Mouse (Mus musculus): ENCODE results near the gene Col6a6.

Gene Col6a6

GRCm38 (mm10) chr9:105739446-105739845, 88.5 kb downstream of the Col6a6 start:
- DNase-seq (ENCODE audit: extremely low spot score, low spot score), result no peak

GRCm38 (mm10) chr9:105737448-105737847, 90.5 kb downstream of the Col6a6 start:
- no peak for DNase-seq (ENCODE audit: extremely low spot score, low spot score)

GRCm38 (mm10) chr9:105735195-105735594, 92.8 kb downstream of the Col6a6 start:
- DNase-seq (ENCODE audit: extremely low spot score, low spot score), result no peak

- DNase-seq (ENCODE audit: extremely low spot score, low spot score), result no peak
Observed at GRCm38 (mm10) chr9:105734651-105735050, 93.3 kb downstream of the Col6a6 start.

- no peak for DNase-seq (ENCODE audit: extremely low spot score, low spot score)
Observed at GRCm38 (mm10) chr9:105731976-105732375, 96.0 kb downstream of the Col6a6 start.

GRCm38 (mm10) chr9:105720430-105720829, 107.5 kb downstream of the Col6a6 start:
- no peak for DNase-seq (ENCODE audit: extremely low spot score, low spot score)

- DNase-seq (ENCODE audit: extremely low spot score, low spot score), result no peak
Observed at GRCm38 (mm10) chr9:105719851-105720395, 108.0 kb downstream of the Col6a6 start.

- DNase-seq (ENCODE audit: extremely low spot score, low spot score), result no peak
Observed at GRCm38 (mm10) chr9:105719367-105719766, 108.6 kb downstream of the Col6a6 start.

GRCm38 (mm10) chr9:105712049-105712448, 115.9 kb downstream of the Col6a6 start:
- no peak for DNase-seq (ENCODE audit: extremely low spot score, low spot score)

GRCm38 (mm10) chr9:105705011-105705410, 122.9 kb downstream of the Col6a6 start:
- DNase-seq (ENCODE audit: extremely low spot score, low spot score), result no peak

GRCm38 (mm10) chr9:105704226-105704932, 123.6 kb downstream of the Col6a6 start:
- no peak for DNase-seq (ENCODE audit: extremely low spot score, low spot score)

GRCm38 (mm10) chr9:105701966-105702365, 126.0 kb downstream of the Col6a6 start:
- no peak for DNase-seq (ENCODE audit: extremely low spot score, low spot score)

- DNase-seq (ENCODE audit: extremely low spot score, low spot score), result no peak
Observed at GRCm38 (mm10) chr9:105700702-105701101, 127.3 kb downstream of the Col6a6 start.

- no peak for DNase-seq (ENCODE audit: extremely low spot score, low spot score)
Observed at GRCm38 (mm10) chr9:105697764-105698396, 130.1 kb downstream of the Col6a6 start.

- no peak for DNase-seq (ENCODE audit: extremely low spot score, low spot score)
Observed at GRCm38 (mm10) chr9:105696818-105697564, 131.0 kb downstream of the Col6a6 start.

GRCm38 (mm10) chr9:105693854-105694253, 134.1 kb downstream of the Col6a6 start:
- peak; percentile 88 for DNase-seq (ENCODE audit: extremely low spot score, low spot score)

- DNase-seq (ENCODE audit: extremely low spot score, low spot score), result no peak
Observed at GRCm38 (mm10) chr9:105693056-105693455, 134.9 kb downstream of the Col6a6 start.

- DNase-seq (ENCODE audit: extremely low spot score, low spot score), result no peak
Observed at GRCm38 (mm10) chr9:105692472-105692871, 135.5 kb downstream of the Col6a6 start.

- DNase-seq (ENCODE audit: extremely low spot score, low spot score), result no peak
Observed at GRCm38 (mm10) chr9:105689485-105689884, 138.5 kb downstream of the Col6a6 start.

- DNase-seq (ENCODE audit: extremely low spot score, low spot score), result no peak
Observed at GRCm38 (mm10) chr9:105684549-105685165, 143.3 kb downstream of the Col6a6 start.

GRCm38 (mm10) chr9:105681386-105681785, 146.6 kb downstream of the Col6a6 start:
- DNase-seq (ENCODE audit: extremely low spot score, low spot score), result no peak

GRCm38 (mm10) chr9:105675941-105676340, 152.0 kb downstream of the Col6a6 start:
- DNase-seq (ENCODE audit: extremely low spot score, low spot score), result no peak

Measured in neural tube, embryonic 10.5 days (tissue).